Mouse (Mus musculus) frontal cortex, postnatal 14 days (tissue): ENCODE measurements around the gene Hoxb3.

ENCODE experiments used
- DNase-seq, 2 experiments: peaks; one replicate each; pipeline ENCODE4 v3.0.0; 2022; ENCODE audit warnings: low spot score in 2 of 2

Gene Hoxb3

DNA sequence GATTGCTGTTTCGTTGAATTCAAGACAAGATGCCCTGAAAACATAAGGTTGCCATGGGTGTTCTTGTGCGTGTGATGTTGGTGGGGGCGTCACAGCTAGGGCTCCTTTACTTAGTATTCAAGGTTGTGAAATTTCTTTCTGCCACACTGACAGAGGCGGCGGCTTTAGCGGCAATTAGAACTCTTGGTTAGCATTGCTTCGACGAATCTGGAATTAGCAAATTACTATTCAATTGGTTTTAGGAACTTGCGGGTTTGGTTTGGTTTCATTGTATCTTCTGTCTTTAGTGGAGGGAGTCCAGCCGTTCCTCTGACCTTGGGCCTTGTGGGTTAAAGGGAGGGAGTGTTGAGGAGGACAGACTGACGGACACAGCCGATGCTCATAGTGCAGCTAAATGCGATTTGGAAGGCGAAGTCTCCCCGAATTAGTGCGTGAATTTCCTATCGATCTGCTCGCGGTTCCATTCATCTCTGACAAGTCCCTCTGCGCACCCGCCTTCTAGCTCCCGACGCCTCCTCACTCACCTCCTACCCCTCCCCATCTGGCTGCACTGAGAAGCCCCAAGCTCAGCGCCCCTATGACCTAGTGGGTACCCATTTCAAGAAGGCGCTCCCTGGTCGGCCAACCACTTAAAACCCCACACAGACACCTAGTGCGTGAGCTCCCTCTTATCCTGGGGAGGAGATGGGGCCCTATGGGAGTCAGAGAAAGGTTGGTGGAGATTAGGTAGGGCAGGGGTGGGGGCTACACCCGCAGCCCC, 5.3 kb upstream of the Hoxb3 start, which contains the start of gene Hoxb4:
Hoxb4 (plus strand) TSS at position 660 of the 760 bp plus-strand sequence.
- no peak for DNase-seq

GRCm38 (mm10) chr11:96318368-96319070, 4.6 kb upstream of the Hoxb3 start:
- no peak for DNase-seq

GRCm38 (mm10) chr11:96319071-96319902, 3.8 kb upstream of the Hoxb3 start:
- DNase-seq = no peak

DNA sequence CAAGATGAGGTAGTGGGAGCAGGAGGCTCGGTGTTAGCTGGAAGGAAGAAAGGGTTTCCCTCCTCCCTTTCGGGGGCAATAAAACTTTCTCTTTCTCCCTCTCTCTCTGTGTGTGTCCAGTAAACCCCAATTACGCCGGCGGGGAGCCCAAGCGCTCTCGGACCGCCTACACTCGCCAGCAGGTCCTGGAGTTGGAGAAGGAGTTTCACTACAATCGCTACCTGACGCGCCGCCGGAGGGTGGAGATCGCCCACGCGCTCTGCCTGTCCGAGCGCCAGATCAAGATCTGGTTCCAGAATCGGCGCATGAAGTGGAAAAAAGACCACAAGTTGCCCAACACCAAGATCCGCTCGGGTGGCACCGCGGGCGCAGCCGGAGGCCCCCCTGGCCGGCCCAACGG, 3.2 kb upstream of the Hoxb3 start:
- no peak for DNase-seq

DNA sequence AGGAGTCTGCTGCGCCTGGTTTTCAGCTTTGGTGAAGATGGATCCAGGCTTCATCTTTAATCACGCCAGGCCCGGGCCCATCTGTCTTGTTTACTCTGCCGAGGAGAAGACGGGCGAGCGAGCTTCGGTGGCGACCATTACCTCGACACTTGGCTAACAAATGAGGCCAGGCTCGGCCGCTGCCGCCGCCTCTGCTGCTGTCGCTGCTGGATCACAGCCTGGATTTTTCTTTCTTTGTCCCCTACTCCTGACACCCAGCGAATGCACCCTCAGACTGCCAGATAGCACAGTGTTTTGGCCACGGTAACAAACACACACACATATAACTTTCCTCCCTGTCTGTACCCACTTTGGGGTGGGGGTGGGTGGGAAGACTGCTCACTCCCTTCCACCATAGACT, 2.4 kb upstream of the Hoxb3 start:
- no peak for DNase-seq

GRCm38 (mm10) chr11:96321846-96322245, 1.3 kb upstream of the Hoxb3 start:
- DNase-seq = no peak

- no peak for DNase-seq
Observed at GRCm38 (mm10) chr11:96322738-96323137, 388 bp upstream of the Hoxb3 start.

- DNase-seq = no peak
Observed at GRCm38 (mm10) chr11:96324125-96324524, 999 bp downstream of the Hoxb3 start.

DNA sequence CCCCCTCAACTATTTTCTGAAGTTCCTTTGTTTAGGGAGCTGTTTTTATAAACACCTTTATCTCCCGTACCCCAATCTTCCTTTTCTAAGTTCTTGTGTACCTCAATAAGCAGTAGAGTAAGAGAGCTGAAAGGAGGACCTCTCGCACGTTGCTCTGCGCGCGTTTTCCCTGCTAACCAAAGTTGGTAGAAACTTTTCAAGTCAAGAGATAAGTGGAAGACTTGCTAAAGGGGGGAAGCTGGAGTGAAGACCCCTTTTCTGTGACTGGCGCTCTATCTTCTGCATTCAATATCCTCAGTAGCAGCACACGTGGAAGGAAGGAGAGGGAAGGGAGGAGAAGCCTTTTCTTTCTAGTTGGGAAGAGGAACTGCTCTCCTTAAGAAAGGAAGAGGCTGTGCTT, 1.8 kb downstream of the Hoxb3 start:
- DNase-seq = no peak

DNA sequence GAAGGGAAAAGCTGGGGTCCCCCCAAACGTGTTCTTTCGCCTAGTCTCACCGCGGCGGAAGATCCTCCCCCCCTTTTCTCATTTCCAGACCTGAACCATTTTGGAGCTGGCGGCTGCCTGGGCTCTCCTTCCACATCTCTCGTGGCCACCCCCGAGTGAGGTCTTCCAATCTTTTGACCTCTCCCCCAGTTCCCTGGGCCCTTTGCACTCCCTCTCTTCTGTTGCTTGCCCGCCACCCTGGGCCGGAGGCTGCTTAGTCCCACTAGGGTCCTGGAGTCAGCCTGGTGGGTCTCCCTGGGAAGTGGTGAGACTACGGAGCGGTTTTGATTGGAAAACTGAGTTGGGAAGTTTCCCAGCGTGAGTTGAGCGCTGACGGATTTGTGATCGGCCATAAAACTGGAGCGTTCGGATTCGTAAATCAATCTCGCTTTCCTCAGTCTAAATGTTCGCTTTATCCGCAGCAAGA, 2.7 kb downstream of the Hoxb3 start:
- DNase-seq = no peak

- DNase-seq = no peak
Observed at GRCm38 (mm10) chr11:96326705-96327104, 3.6 kb downstream of the Hoxb3 start.

DNA sequence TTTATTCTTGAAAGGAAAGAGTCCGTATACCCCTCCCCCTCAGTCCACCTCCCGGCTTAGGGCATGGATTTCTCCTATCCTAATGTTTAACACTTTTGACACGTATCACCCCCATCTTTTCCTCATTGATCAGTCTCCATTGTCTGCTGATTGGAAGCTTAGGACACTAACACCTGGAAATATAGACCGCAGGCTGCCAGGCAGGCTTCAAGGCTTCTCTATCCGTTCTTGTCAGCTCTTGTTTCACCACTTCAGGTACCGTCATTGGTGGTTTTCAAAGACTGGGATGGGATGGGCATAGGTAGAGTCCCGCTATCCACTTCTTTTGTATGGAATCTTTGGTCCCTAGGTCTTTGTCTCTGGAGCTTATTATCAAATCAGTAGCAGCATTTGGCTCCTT, 4.0 kb downstream of the Hoxb3 start:
- DNase-seq = no peak

GRCm38 (mm10) chr11:96327750-96328149, 4.6 kb downstream of the Hoxb3 start:
- no peak for DNase-seq

GRCm38 (mm10) chr11:96328605-96329004, 5.5 kb downstream of the Hoxb3 start:
- DNase-seq = no peak

GRCm38 (mm10) chr11:96332105-96332504, 9.0 kb downstream of the Hoxb3 start:
- no peak for DNase-seq

DNA sequence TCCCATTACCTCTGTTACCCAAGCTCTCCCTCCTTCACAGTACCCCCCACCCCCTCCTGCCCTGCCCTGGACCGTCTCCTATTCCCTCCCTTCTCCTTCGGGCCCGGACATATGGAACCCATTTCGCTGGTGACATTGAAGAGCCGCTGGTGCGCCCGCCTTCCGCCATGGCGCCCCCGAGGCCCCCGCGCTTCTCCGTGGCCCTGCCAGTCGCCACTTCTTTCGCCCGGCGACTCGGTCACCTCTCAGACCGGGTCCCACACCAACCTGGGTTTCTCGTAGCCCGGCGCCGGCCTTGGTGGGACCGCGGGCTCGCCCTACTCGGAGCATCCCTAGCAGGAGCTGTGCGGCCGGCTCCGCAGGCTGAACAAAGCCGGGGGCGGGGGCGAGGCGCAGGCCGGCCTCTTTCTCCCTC, 9.5 kb downstream of the Hoxb3 start:
- DNase-seq = no peak

DNA sequence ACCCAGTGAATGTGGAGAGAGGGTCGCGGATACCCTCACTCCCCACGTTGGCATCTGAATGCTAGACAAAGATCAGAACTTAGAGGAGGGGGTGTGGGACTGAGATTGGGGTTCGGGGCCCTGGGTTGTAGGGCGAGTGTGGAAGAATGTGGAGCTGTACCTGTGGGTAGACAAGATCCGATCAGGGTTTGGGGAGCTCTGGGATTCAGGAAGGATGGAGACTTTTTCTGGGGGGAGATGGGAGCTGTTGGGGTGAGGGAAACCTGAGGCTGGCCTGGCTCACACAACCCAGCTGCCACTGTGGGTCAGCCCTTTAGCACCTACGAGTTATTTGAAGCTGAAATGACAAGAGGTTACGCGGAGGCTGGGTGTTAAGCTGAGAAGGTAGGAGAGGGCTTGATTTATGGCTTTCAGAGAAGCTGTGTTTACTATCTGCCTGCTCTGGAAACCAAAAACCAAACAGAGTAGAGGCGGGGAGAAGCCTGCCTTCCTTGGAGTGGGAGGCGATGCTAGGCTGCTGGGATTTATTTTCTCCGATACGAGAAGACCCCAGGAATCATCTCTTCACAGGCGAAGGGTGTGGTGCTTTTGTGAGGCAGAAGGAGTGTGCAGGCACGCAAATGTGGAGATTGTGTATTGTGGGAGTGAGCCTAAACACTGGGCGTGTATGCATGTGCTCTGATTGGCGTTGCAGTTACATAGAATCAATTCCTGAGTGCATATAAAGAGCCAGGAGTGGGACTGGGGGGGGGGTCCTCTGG, 10.3 kb downstream of the Hoxb3 start:
- DNase-seq = no peak

DNA sequence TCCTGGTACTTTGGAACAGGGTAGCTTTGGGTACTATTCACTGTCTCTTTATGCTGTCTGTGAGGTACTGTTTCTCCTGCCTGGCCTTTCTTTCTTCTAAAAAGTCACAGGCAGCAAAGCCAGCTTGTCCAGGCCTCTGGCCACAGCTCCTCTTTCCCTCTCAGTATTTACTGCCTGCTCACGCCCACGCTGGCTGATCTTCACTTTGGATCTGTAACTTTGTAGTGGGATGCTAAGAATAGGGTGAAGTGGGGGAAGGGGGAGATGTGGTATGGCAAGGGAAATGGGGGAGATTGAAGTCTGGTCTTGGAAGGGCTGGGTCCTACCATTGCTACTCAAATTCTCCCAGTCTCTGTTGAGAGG, 10.9 kb downstream of the Hoxb3 start:
- DNase-seq = no peak

GRCm38 (mm10) chr11:96334998-96335397, 11.9 kb downstream of the Hoxb3 start:
- DNase-seq = no peak

DNA sequence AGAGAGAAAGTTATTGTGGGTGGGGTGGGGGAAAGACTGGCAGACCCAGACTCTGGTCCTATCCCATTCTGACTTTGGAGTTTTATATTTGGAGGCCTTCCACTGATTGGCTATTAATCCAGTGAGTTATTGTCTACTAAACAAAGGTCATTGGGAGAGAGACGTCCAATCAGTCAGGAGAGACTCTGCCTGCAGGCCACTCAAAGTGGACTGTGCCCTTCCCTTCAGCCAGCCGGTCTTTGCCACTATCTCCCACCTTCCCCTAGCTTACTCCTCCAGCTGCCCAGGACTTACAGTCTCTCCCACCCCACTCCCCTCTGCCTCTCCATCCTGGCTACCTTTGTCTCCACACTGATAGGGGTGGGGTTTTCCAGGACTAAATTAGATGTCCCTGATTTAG, 13.5 kb downstream of the Hoxb3 start:
- no peak for DNase-seq

GRCm38 (mm10) chr11:96337026-96337425, 13.9 kb downstream of the Hoxb3 start:
- DNase-seq = no peak
